Mouse (Mus musculus) lung, postnatal 4 days (tissue): ENCODE data around the gene Card14.

Source experiments
- DNase-seq, 2 experiments: peaks; one replicate each; pipeline ENCODE4 v3.0.0; 2021

Gene Card14

DNA sequence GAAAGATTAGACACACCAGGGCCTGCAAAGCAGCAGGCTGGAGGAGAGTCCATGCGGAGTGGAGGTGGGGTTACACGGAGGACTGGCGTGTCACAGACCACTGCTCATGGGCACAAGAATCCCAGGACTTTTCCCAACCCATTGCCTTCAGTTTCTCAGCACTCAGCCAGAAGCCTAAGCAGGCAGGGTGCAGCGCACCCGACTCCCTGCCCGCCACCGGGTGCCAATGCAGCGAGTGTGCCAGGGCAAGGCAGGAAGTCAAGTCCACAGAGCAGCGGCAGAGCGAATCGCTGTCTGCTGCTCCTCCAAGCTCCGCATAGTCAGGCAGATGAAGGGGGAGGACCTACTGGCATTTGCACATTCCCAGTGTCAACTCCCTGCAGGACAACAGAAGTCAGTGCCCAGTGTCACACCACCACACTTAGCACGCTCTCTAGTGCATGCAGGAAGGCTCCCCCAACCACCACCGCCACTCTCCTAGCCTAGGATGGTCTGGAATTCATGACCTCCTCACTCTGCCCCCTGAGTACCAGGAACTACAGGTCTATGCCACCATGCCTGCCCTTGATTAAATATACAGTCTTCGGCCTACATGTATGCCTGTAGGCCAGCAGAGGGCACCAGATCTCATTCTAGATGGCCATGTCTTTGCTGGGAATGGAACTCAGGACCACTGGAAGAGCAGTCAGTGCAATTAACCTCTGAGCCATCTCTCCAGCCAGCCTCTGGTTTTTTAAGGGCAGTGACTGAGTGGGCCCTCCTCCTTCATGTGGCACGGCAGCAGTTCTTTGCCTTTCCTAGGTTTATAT lies 2.5 kb upstream of the Card14 start:
- peak in 1 of 2 experiments; percentile 43 for DNase-seq

DNA sequence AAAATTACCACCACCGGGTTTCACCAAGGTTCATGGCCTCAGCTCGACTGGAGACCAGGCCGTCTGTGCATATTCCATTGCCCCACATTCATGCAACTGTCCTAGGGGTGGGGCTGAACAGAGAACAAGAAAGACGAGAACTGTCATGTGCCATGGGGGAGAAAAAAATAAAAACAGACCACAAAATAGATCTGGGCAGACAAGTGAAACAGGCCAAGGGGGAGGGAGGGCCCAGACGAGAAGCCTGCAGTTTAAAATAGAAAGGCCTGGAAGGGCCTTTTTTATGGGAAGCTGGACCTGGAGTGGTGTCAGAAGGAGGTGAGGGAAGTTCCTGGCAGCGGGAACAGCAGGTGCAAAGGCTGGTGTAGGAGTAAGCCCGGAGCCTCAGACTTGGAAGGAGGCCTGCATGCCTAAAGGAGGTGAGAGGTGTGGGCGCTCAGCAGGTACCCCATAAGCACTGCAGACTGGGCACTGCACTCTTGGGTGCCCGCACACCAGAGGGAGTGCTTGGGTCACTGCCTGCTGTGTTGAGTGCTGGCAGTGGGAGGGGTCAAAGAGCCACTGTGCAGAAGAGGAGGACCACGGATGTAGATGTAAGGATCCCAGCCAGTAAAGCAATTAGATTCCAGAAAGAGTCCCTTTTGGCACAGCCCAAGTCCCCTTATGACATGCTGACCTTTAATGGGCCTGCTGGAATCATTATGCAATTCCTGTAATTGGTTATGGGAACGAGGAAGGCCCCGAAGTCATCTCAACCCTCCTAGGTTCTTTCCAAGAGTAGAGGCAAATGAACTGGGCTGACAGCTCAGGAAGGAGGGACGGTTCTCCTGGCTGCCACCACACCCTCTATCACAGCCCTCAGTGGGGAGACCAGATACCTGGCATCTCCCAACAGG lies 558 bp upstream of the Card14 start:
- no peak for DNase-seq

DNA sequence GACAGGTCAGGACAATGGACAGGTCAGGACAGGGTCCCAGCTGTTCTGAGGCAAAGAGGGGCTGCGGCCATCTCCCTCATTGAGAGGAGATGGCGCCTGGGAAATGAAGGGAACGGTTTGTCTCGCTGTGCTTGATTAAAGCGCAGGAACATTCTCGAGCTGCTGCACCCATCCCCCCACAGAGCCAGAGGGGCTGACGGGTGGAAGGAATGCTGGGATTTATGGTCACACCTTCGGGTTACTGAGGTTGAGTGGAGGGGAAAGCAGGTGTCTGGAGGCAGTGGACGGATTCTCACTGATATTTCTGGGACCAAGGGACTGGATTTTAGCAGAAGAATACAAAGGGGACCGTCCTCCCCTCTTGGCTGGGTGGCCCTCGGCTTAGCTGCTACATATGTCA lies 348 bp downstream of the Card14 start:
- peak; percentile 33 to 61 for DNase-seq

DNA sequence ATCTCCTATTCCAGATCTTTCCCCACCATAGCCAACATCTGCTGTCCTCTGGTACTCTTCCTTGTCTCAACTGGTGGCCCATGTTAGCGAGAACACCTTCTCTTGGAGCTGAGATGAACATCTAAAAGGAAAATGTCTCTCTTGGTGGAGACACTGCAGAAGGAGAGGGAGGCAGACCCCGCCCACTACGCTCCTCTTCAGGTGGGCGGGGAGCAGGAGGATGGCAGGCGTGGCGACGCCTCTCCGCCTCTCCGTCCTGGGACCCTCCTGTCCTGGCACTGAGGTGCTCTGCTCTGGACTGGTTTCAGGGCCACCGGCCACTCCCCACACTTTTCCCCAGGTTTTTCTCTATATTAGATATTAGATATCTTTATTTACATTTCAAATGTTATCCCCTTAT lies 3.1 kb downstream of the Card14 start:
- DNase-seq = no peak

DNA sequence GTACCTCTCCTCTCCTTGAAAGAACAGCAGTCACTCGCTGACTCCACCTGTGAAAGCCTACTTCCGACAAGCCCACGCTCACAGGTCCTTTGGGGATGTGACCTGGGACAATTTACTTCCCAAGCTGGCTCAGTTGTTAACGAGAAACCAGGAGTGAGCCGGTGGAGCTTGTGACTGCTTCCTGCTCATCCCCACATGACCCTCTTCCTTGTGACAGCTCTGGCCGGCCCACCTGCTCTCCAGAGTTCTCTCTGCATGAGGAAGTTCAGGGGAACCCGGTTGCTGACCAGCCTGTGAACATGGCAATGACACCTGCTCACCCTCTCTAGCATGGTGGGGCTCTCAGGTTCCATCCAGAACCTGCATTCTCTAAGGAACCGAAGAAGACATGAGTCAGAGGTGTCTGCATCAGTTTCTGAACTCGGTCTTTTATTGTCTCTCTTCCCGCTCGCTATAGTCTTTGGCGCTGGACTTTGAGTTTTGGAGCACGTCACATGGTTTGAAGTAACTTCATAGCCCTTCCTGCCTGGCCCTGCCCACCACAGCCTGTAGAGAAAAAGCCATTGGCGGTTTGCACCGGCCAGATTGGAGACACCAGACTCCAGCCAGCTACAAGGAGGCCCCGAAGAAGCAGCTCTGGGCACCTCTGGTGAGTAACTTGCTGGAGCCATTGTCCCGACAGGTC lies 6.8 kb downstream of the Card14 start:
- DNase-seq = no peak

DNA sequence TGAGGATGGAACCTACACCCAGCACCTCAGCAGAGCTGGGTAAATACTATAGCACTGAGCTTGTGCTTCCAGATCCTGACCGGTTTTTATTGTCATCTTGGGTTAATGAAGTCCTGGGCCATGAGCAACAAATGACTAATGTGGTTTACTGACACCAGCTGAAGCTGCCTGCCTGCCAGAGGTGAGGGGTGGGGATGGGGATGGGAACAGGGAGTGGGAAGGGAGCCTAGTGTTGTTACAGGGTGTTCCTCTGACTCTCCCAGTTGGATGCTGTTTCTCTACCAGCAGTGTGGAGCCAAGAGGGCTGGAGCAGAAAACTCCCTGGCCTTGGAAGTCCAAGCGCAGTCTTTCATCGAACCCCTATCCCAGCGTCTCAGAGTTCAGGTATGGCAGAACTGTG lies 9.2 kb downstream of the Card14 start:
- no peak for DNase-seq

DNA sequence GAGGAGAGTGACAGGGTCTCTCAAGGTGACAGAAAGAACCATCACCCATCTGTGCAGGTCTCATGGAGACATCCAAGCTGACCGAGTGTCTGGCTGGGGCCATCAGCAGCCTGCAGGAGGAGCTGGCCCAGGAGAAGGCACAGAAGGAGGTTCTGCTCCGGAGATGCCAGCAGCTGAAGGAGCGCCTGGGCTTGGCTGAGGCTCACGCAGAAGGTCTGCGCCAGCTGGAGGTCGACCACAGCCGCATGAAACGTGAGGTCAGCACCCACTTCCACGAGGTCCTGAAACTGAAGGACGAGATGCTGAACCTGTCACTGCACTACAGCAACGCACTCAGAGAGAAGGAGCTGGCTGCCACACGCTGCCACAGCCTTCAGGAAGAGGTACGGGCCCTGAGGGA lies 15.0 kb downstream of the Card14 start:
- DNase-seq = no peak

DNA sequence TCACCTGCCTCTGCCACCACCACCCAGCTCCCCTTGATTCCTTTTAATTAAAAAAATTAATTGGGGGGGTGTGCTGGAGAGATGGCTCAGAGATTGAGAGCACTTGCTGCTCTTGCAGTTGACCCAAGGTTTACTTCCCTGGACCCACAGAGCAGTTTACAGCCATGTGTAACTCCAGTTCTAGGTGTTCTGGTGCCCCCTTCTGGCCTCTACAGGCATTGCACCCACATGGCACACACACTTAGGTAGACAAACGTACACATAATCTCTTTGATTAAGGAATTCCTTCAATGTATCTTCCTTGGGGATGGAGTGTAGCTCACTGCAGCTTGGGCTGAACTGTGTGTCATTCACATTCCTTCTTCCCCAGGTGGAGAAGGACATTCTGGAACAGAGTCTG lies 17.5 kb downstream of the Card14 start:
- DNase-seq = no peak

DNA sequence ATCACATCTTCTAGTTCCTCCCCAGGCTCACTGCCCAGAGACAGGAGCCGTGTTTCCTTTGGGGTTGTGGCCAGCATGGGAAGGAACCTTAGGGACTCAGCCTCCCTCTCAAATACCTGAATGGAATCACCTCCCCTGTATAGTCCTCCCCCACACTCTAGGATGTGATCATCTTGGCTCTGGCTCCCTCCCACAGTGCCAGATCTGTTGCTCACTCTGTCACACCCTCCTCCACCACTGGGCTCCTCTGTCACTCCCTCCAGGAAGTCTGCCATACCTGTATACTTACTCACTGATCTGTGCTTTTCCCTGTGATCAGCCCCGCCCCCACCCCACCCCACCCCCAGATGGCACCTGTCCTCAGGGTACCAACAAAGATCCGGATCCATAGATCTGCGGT lies 23.0 kb downstream of the Card14 start:
- no peak for DNase-seq

DNA sequence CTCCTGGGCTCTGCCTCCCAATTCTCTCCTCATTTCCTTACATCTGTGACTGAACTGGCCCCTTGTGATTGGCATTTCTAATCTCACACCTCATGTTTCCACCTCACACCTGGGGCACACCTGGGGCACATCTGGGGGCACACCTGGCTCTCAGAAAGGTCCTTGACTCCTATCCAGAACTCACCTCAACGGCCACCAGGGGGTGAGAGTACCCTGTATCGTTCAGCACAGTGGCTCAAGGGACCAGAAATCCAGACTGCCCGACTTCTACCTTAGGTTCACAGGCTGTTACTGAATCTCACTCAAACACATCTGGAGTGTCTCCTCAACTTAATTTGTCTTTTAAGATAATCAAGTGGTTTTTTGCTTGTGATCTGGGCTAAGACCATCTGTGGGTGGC lies 24.4 kb downstream of the Card14 start:
- DNase-seq = no peak

DNA sequence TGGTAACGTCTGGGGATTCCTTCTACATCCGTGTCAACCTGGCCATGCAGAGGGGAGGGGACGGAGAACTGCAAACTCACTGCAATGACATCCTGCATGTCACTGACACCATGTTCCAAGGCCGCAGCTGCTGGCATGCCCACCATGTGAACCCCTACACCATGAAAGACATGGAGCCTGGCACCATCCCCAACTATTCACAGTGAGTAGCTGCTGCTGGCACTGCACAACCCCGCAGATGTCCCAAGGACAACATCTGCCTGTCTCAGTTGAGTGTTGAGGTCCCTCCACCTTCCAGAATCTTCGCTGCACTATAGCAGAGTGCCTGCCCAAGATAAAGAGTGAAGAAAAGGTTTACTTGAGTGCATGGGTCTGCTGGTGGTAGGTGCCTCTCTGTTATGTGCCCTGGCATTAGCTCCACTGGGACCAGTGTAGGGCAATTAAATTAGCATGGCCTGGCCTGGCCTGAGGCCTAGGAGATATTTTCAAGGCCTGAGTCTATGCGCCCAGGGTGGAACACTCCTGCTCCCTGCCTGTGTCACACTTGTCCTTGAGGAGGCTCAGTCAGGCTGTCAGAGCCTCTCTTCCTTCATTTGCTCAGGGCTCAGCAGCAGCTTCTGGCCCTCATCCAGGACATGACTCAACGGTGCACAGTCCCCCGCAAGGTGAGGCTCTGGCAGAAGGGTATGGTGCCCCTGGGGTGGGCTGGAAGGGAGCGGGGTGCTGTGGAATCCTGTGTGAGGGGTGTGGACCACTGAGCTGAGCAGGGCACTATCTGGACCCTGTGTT lies 30.9 kb downstream of the Card14 start:
- DNase-seq = no peak

DNA sequence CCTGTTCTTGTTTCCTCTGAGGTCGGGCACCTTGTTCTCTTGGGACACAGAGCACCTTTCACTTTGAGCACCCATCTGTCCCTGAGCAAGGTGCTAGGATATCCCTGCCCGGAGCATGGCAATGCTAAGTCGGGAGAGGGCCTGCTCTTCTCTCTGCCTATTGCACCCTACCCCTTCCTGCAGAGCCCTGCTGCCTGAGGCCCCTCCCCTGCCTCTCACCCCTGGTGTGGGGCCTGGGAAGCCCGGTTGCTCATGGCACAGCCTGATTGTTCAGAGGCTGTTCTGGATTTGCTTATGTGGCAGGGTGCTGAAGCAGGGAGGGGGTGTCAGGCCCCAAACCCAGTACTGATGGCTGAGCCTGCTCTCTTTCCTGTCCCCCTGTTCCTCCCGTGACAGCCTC lies 31.6 kb downstream of the Card14 start:
- DNase-seq = no peak

DNA sequence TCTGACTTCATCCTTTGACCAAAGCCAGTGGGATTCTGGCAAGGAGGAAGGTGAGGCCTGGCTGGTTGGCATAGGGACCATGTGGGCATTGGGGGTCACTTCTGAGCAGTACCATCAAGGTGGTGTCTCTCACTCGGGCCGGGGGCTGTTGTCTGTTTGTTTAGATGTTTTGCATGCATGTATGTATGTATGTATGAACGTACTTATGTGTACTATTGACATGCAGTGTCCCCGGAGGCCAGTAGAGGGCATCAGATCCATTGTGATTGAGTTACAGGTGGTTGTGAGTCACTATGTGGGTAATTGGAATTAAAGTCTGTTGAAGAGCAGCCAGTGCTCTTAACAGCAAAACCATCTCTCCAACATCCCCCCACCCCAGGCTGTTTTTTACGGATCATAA lies 32.1 kb downstream of the Card14 start:
- peak; percentile 65 to 77 for DNase-seq

DNA sequence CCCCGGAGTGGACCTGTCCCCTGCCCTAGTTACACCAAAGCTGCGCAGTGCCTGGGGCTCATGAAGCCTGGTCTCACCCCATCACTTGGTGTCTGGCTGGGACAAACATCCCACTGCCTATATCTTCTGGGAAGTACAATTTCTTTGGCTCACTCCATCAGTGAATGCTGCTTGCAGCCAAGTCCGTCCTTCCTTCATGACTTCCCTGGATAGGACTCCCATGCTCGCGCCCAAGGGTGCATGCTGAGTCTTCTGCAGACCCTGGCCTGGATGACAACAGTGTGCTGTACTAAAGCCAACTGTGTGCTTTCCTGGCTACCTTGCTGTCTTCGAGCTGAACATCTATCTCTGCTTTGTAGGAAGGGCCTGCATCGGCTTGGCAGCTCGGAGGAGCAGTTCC lies 36.6 kb downstream of the Card14 start:
- DNase-seq = peak in 1 of 2 experiments; percentile 45

DNA sequence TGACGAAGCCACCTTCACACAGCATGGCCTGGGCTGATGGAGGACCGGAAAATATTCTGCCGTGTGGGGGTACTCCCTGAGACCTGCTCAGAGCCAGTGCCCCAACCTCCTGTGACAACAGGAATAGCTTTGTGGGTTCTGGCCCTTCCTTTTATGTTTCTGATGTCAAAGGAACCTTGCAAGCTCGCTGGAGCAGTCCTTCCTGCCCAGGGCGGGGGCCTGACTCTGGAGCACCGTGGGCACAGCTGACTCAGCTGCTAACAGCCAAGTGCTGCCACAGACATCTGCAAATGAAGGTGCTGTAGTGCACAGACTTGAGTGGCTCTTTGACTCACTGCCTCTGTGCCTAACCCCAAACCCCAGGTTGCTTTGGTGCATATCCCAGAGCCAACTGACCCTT lies 37.3 kb downstream of the Card14 start:
- DNase-seq = no peak

DNA sequence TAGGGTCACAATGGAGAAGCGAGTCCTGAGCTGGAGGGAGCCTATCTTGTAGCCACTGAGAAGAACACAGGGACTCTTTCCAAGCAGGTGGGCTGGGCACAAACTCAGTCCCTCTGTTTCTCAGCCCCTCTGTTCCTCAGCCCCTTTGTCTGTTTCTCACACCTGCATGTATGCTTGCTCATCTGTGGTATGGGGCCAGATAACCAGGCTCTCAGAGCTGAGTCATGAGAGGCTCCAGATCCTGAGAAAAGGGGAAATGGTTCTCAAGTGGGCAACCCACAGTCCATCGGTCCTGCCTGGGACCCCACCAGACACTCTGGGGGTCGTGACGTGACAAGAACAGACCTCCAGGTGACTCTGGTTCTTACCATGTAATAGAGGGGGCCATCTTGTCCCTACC lies 39.6 kb downstream of the Card14 start:
- no peak for DNase-seq

DNA sequence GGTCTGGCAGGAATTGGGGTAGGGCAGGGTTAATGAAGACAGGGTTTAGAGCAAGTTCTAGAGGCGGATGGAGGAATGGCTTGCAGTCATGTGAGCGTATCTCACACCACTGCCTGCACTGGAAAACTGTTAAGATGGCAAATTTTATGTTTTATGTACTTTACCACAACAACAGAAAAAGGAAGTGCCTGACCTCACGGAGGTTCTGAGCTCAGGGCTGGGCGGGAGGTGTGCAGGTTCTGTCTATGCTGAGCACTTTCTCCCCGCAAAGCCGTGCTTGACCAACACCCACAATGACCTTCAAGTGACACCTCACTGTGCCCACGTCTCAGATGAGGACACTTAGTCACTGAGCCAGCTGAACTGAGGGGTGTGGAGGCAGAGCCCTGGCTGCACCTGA lies 44.5 kb downstream of the Card14 start:
- no peak for DNase-seq

DNA sequence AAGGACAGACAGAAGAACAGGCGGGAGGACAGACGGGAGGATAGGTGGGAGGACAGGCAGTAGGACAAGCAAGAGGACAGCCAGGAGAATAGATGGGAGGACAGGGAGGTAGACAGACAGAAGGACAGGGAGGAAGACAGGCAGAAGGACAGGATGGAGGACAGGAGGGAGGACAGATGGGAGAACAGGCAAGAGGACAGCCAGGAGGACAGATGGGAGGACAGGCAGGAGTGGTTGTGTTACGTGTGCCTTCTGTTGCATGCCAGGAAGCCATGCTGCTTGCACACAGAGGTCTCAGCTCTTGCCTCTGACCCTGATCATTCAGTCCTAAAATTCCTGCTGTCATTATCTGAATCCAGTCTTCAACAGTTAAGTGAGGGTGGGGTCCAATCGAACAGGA lies 46.4 kb downstream of the Card14 start:
- no peak for DNase-seq

DNA sequence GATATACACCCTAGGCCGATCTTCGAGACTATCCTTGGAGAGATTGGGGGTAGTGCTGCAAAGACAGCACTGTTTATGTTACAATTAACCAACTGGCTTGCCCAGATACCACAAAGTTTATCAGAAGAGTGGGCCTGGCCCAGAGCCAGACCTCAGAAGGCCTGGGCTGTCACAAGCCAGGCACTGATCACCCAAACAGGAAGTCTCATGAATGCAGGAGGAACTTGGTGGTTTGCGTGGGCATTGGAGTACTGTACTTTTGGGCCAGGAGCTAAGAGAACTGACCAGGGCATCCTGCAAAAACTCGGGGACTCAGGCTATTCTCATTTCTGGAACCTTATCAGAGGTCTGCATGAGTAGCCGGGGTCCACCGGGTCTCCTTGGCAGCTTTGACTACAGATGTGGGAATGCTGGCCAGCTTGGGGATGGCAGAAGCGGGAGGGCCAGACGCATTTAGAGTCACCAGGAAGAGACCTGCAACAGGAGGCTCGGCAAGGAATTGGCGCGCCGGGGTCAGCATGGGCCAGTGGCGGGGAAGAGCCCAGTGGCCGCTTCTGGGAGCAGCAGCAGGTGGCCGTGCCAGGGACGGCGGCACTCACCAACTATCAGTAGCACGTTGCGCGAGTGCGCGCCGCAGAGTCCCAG lies 47.4 kb downstream of the Card14 start:
- DNase-seq = peak; percentile 85 to 90

DNA sequence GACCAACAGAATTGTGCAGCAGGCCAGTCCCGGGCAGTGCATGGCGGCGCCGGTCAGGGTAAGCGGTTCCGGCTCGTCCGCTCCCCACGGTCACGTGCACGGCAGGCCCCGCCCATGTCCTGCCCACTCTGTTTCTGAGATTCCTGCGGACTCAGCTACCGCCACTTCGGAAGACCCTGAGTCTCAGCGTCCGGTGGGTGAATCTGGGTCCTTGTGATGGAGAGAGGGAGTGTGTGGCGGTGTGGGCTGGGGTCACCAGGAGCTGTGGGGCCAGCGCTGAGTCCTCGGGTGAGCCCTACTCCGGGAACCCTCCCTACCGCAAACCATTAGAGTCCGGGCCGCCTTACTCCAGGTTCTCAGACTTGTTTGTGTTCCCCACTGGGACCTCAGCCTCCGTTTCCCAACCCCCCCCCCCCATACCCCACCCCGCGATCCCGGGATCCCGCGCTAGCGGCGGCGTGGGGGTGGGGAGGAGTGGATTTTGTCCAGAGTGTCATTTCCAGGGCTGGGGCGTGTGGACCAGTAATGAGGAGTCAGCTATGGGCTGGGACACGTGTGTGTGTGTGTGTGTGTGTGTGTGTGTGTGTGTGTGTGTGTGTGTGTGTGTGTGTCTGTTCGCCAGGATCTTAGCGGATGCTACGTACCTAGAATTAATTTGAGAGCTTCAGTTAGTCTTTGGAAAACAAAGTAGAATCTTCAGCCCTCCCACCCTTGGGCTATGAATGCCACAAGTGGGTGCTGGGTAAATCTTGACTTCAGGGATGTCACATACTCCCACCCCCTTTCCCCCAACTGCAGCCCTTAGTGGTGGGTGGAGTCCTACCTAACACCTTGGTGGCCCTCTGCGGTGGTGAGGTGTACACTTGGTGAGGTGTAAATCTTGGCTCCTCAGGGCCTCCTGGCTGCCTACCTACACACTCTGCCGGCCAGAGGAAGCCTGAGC lies 48.1 kb downstream of the Card14 start, which contains the start of the genes Sgsh and Slc26a11:
Gene Sgsh, minus strand, starts transcription at position 94 of the 943 bp plus-strand sequence.
Gene Slc26a11, plus strand, starts transcription at position 115 of the 943 bp plus-strand sequence.
- peak; percentile 93 for DNase-seq

DNA sequence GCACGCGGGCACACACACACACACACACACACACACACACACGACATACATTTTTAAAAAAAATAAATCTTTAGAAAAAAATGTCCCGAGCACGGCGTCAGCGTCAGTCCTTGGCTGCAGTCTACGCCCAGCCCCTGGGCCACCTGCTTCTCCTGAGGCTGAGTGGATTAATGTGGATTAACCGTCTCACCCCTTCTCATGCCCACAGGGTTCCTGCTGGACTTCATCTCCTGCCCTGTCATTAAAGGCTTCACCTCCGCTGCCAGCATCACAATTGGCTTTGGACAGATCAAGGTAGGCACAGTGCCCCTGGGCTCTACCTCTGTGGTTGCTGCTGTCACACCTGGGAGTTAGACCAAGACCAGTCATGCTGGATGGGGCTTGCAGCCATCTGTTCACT lies 51.5 kb downstream of the Card14 start:
- no peak for DNase-seq
